Mouse (Mus musculus): ENCODE results near the gene Krt87. TPM values are rescaled to one million over a fixed set of nuclear protein-coding genes. Genes with fewer than 3 reads are reported as not detected.
A peak's percentile ranks its signal among the peaks of the same experiment; 100 is the strongest.

The Krt87 gene
- not detected for total RNA-seq (2021)
- long read RNA-seq, experiment 1, result 0 reads
- long read RNA-seq, experiment 2, result 0 reads

DNA sequence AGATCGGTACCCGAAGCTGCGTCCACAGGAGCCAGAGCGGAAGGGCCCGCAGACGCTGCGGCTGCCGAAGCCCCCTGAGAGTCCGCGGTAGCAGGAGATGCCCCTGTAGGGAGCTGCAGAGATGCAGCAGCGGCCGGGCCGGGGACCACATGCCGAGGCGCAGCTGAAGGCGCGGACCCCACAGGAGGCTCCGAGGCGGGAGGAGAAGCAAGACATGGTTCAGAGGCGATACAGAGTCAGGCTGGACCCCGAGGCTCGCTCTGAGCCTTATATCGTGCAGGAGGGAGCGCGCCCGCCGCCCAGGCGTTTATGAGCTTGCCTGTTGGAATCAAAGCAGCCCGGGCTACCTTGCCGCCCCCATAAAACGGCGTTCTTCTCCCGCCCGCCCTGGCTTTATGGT, at the start of gene Krt87:
Krt87 (minus strand) TSS at position 250 of the 400 bp plus-strand sequence.
- DNase-seq, result no peak

- no peak for DNase-seq
Observed at GRCm38 (mm10) chr15:101485911-101486635, 47.5 kb upstream of the Krt87 start.

DNA sequence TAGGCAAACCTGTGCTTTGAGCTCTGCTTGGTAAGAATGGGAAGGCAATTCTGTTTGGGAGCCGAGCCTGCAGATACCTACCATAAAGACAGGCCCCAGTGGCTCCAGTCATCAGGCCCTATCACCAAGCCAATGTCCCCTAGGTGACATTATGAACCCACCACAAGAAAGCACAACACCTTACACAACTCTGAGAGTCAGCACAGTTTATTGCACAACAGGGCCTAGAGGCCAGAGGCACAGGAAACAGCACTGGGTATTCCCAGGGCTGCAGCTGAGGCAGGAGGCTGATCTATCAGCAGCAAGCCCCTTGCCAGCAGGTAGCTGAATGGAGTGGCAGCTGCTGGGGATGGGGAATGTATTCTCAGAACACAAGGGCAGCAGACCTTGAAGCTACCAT, 46.3 kb upstream of the Krt87 start:
- no peak for DNase-seq

- DNase-seq, result no peak
Observed at GRCm38 (mm10) chr15:101483646-101484045, 45.0 kb upstream of the Krt87 start.

DNA sequence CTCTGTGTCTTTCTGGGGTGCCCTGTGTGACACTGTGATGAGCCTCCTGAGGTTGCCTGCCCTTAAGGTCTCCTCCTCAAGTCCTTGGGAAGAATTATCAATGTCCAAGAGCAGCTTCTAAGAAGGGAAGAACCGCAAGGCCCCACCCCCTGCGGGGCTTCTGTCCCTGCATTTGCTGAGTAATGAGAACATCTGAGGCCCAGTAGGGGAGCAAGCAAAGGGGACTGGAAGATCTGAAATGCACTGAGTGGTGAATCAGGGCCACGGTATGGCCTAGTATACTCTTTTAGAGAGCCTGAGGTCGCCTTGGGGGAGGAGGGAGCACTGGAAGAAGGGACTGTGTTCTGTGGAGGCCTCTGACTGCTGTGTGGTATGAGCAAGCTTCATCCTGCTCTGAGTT, 43.5 kb upstream of the Krt87 start:
- no peak for DNase-seq

DNA sequence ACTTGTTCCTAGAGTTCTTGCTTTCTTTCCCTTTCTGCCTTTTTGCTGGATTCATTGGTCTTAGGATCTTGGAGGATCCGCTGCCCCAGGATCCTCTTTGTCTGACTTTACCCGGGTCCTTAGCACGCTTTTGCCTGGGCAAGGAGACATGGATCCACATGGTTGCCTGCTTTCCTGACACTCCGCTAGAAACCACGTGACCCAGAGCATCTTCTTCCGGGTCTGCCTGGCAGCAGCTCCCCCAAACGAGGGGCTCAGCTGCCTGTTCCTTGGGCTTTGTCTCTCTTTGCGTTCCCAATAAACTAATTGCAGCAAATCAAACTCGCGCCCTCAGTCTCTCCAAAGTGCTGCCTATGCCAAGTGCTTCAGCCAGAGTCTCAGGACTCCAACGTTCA, 41.1 kb upstream of the Krt87 start:
- no peak for DNase-seq

GRCm38 (mm10) chr15:101479007-101479665, 40.5 kb upstream of the Krt87 start:
- peak; percentile 5 to 46 for DNase-seq

GRCm38 (mm10) chr15:101472952-101473528, 34.4 kb upstream of the Krt87 start, which contains the start of gene Krt86:
TSS of gene Krt86 (plus strand) at chr15:101473478.
- peak in 1 of 2 experiments; percentile 17 for DNase-seq

DNA sequence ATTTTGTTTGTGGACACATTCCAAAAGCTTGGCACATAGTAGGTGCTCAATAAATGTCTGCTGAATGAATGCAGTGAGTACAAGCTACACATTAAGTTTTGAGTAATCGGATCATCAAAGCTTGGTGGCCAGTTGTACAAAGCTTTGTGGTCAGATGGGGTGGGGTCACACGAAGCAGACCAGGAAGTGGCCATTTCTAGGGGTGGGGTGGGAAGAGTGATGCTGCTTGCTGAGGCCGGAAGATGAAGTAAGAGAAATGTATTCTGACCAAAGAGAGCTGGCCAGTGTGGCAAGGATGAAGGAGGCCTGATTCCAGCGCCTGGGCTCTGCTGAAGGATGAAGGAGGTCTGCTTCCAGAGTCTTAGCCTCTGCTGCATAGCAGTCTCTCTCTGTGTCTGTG, 30.5 kb upstream of the Krt87 start:
- no peak for DNase-seq

DNA sequence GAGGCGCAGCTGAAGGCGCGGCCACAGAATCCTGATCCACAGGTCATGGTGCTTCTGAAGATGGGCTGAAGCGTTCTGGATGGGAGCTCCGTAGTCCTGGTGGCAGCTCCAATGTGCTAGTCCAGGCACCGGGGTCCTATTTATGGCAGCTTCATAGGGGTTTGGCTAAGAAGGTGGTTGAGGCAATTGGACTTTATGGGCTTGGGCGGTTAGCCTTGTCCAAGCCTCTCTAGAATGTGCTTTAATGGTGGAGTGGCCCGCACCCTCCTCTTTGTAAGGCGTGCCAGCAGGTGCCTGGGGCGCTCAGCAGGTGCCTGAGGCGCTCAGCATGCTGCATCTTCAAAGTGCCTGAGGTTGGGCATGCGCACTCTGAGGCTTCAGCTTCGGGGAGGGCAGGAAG, 25.0 kb upstream of the Krt87 start, which contains the start of gene Krt81:
Krt81 (minus strand) TSS at position 101 of the 400 bp plus-strand sequence.
- DNase-seq, result no peak

DNA sequence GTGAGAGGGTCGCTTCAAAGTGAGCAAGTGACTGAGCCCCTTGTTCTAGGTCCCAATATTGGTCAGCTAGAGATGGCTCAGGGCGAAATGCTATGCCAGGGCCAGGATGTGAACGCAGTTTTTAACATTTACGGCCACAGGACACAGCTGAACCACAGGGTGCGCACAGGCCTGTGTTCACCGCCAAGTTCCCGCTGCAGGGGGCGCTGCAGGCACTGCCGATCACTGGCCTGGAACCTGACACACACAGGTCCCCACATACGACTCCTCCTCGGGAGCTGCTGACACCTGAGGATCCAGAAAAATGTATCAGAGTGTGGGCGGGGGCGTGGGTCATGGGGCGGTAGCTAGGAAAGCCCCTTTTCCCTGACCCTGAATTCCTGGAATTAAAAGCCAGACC, 20.7 kb upstream of the Krt87 start:
- no peak for DNase-seq

- peak; percentile 12 to 13 for DNase-seq
Observed at GRCm38 (mm10) chr15:101458361-101458930, 19.8 kb upstream of the Krt87 start.

GRCm38 (mm10) chr15:101455891-101456290, 17.3 kb upstream of the Krt87 start:
- no peak for DNase-seq

DNA sequence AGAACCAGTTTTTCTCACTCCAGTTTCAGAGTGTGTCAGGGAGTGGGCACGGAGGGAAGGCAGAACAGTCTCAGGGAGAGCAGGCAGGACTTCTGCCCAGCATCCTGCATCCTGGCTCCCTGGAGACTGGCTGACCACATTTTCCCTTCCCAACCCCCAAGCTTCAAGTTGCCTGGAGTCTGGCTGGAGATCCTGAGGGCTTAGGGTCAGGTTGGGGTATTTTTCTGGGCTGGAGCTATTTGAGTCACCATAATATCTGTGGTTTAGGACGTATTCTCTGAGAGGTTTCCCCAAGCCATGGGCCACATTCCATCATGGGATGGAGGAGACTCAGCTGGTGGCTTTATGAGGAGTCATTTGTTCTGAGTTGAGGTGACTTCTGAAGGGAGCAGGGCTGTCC, 16.7 kb upstream of the Krt87 start:
- no peak for DNase-seq

GRCm38 (mm10) chr15:101454774-101455173, 16.2 kb upstream of the Krt87 start:
- no peak for DNase-seq

DNA sequence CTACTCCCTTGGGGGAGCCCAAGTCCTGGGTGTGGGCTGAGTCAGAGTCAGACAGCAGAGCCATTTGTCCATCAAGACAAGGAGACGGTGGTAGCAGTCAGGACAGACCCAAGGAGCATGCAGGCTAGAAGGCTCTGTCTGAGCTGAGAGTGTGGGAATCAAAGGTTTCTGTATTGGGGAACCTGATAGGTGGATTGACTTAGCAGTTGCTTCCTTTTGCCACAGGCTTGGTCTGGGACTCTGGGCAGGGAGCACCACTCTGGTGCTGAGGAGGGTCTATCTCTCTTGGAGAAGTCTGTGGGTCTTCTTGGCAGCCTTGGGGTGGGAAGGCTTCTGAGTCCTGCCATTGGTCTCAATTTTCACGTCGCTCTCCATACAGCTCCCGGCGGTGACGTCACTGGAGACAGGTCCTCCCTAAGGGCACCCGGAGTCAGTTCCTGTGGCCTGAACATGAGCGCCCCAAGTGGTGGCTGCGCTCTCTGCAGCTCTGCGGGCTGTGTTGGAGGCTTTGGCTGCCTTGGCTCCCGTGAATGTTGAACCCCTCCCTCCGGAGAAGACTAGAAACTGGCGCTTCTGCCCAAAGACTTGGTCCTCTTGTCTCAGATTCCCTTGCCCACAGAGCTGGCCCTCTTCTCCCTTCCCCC, 14.6 kb upstream of the Krt87 start:
- peak; percentile 77 to 86 for DNase-seq

DNA sequence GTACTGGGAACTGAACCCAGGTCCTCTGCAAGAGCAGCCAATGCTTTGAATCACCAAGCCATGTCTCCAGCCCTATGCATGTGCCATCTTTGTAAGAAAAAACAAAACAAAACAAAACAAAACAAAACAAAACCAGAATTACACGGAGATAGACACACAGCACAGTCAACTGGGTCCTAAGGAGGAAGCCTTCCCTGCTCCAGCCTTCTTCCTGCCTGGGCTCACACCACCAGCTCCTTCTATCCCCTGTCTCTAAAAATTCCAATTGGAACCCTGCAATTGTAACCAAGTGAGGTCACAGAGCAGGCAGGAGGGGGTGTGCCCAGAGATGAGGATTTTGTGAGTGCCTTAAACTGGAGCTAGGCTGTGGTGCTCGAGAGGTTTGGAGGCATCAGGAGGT, 8.8 kb upstream of the Krt87 start, which contains the start of gene Krt88:
Krt88 (plus strand) TSS at position 301 of the 400 bp plus-strand sequence.
- no peak for DNase-seq

- peak; percentile 36 to 58 for DNase-seq
Observed at GRCm38 (mm10) chr15:101446572-101446971, 8.0 kb upstream of the Krt87 start.

- DNase-seq, result no peak
Observed at GRCm38 (mm10) chr15:101440837-101441236, 2.2 kb upstream of the Krt87 start.

DNA sequence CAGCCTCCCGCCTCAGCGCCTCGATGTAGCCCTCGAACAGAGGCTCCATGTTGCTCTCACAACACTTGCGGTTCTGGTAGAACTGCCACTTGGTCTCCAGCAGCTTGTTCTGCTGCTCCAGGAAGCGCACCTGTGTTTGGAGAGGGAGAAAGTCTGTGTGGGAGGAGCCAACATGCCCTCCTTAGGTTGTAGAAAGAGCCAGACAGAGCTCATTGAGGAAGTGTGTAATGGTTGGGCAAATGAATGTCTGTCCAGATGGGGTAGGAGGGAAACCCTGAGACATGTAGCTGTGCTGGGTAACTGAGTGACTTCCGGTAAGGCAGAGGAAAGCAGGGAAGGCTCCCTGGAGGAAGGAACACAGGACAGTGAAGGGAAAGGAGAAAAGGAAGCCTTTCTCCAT, 2.0 kb downstream of the Krt87 start:
- DNase-seq, result no peak

- no peak for DNase-seq
Observed at GRCm38 (mm10) chr15:101424914-101425313, 13.7 kb downstream of the Krt87 start.

DNA sequence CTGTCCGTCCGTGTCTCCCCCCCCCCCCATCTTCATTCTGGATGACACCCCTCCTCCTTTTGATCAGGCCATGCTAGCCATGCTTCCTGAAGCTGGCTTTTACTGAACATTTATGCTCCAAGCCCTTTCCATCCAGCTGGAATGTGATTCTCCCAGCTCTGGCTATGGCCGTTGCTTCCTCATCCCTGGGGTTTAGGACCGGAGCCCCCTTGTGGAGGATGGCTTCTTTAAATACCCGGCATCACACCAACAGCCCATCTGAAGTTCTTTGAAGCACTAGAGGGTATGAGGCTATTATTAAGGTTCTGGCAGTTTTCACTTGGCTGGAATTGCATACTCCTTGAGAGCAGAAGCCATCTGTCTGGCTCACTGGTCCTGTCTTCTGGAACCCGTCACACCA, 17.7 kb downstream of the Krt87 start:
- peak in 1 of 2 experiments; percentile 28 for DNase-seq

All from heart, adult 18-20 months (tissue).